Mouse (Mus musculus) spleen, adult 2 months (tissue): ENCODE data around the gene Tmem150b. TPM values are rescaled to one million over a fixed set of nuclear protein-coding genes. Genes with fewer than 3 reads are reported as not detected.

Source experiments
- DNase-seq, 2 experiments: peaks; one replicate each; pipeline versions ENCODE4 v3.0.0 to v3.0.0-alpha.2; 2012 to 2021; ENCODE audit warnings: low spot score in 2 of 2, low read depth in 1 of 2
- H3K27ac ChIP-seq: fragments of 200-500 bp; 2 replicates; pipeline ENCODE4 v1.5.1; 2012; ENCODE audit warnings: low read length, inconsistent platforms; ENCODE audit not compliant: insufficient read depth
- H3K27me3 ChIP-seq: fragments of 200-500 bp; 2 replicates; pipeline ENCODE4 v1.6.1; 2012; ENCODE audit warnings: mild to moderate bottlenecking, moderate library complexity, low read length, inconsistent platforms; ENCODE audit not compliant: control insufficient read depth, insufficient read depth
- H3K36me3 ChIP-seq: fragments of 200-500 bp; 2 replicates; pipeline ENCODE4 v1.6.1; 2012; ENCODE audit warnings: mild to moderate bottlenecking, low read length, inconsistent platforms; ENCODE audit not compliant: control insufficient read depth, insufficient read depth
- H3K4me1 ChIP-seq: fragments of 200-500 bp; 2 replicates; pipeline ENCODE4 v1.6.1; 2011; ENCODE audit warnings: inconsistent platforms; ENCODE audit not compliant: control insufficient read depth, insufficient read depth, insufficient read length
- H3K4me3 ChIP-seq: fragments of 200-500 bp; 2 replicates; pipeline ENCODE4 v1.5.1; 2011; ENCODE audit warnings: mild to moderate bottlenecking, inconsistent platforms; ENCODE audit not compliant: insufficient read depth, insufficient read length; ENCODE audit errors: extremely low read depth
- CTCF ChIP-seq: fragments of 200-500 bp; IDR thresholded peaks from 2 replicates; pipeline ENCODE4 v1.5.1; 2011; ENCODE audit warnings: mild to moderate bottlenecking, inconsistent platforms; ENCODE audit not compliant: insufficient read depth, insufficient read length, insufficient replicate concordance; ENCODE audit errors: extremely low read depth
- POLR2A ChIP-seq: fragments of 200-500 bp; IDR thresholded peaks from 2 replicates; pipeline ENCODE4 v1.6.1; 2011; ENCODE audit warnings: low read depth, low read length, inconsistent platforms
- WGBS: fragments of 180-500 bp; shearing (Covaris S2); methylation state at CpG from one replicate; pipeline ENCODE4 v1.1.7; 2018; 5-methylcytosine and 5-hydroxymethylcytosine counted together
- polyA plus RNA-seq: library from polyadenylated mRNA; depleted of rRNA; stranded (reverse); fragments of >200 nt; gene quantifications from 2 replicates; pipeline ENCODE4 v1.2.3, GENCODE M21; 2012; rRNA removed

The Tmem150b gene
- polyA plus RNA-seq, result 3.8 and 3.9 TPM in 2 replicates

DNA sequence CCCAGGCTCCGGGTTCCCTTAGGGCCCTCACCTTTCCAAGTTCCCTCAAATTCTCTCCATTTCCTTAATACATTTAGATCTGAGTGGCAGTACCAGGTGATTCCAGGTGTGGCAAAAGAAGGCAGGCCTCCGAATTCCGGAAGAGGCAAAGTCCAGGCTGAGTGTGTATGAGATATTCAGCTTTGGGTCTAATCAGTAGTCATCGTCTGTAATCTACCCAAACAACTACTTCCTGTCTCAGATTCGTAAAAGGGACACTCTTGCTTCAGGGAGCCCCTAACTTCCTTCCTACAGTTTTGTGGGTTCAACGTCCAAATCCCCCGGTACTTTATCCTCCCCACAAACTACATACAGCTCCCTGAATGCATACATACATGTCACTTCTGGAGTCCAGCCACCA, at the start of gene Tmem150b:
Tmem150b (minus strand) TSS at position 81 of the 400 bp plus-strand sequence.
- H3K27me3 ChIP-seq, result no peaks in the 10 kb centered on the region
- TF ChIP-seq POLR2A (no peak), CTCF (no peak)
- peak within 1 kb of the TSS; percentile 49; the same call in 1 of the 2 replicates for H3K4me3 ChIP-seq
- peaks cover 5% of the 10 kb centered on the region; the same call in 1 of the 2 replicates for H3K4me1 ChIP-seq
- DNase-seq, result no peak
- H3K27ac ChIP-seq, result peak within 1 kb of the TSS; percentile 48
- WGBS, result 7% methylated on average over 7 of the region's 7 CpGs
- no peaks in the 10 kb centered on the region for H3K36me3 ChIP-seq

- no peaks in the 10 kb centered on the region for H3K36me3 ChIP-seq
- no peaks in the 10 kb centered on the region for H3K4me1 ChIP-seq
- WGBS, result 75% methylated on average over 5 of the region's 5 CpGs
- no peak within 1 kb of the TSS for H3K4me3 ChIP-seq
- no peak for TF ChIP-seq POLR2A
- no peak for TF ChIP-seq CTCF
- no peak within 1 kb of the TSS for H3K27ac ChIP-seq
- DNase-seq, result no peak
- peaks cover 4% of the 10 kb centered on the region for H3K27me3 ChIP-seq
These were observed 46.2 kb upstream of the Tmem150b start, which contains the start of gene Fam71e2 for GRCm38 (mm10) chr7:4771202-4771601. Gene Fam71e2 (minus strand): TSS chr7:4771302.

DNA sequence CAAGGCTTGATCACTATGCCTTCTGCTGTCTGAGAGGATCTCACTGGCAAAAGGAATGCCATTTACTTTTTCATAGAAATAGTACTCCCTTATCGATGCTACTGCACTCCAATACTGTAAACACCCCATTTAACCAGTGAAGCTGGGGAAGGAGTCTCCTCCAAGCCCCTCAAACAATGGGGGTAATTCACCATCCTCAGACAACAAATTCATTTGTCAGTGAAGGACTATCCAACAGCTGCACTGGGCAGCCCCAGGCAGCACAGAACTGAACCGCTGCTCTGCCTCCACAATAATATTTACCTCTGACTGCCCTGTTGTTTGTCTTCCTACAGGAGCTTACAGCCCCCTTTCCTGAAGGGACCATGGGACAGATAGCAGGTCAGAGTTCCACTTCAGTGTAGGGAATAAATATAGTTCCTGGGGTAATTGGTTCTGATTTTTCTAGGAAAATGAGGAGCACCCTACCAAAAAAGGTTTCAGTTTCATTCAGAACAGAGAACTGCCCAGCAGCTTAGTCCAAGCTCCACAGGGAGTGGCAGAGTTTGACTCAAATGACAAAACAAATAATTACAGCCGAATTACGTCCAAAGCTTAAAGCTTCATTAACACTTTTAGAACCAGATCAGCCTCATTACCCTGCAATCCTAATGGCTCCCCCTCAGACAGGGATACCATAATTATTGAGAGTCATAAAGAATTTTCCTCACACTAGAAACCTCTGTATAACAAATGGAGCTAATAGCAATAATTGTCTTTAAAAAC, 40.1 kb upstream of the Tmem150b start:
- Histone ChIP-seq H3K4me1 (no peaks in the 10 kb centered on the region), H3K4me3 (no peak overlapping the region), H3K27ac (no peak overlapping the region), H3K27me3 (no peaks in the 10 kb centered on the region), H3K36me3 (no peaks in the 10 kb centered on the region)
- WGBS, result 49% methylated on average over 4 of the region's 4 CpGs
- TF ChIP-seq CTCF, result no peak
- no peak for TF ChIP-seq POLR2A
- DNase-seq, result no peak

GRCm38 (mm10) chr7:4759670-4760069, 34.6 kb upstream of the Tmem150b start:
- H3K4me3 ChIP-seq, result no peak overlapping the region
- WGBS, result 55% methylated on average over 1 of the region's 1 CpGs
- no peaks in the 10 kb centered on the region for H3K36me3 ChIP-seq
- no peak overlapping the region for H3K27ac ChIP-seq
- H3K27me3 ChIP-seq, result no peaks in the 10 kb centered on the region
- H3K4me1 ChIP-seq, result no peaks in the 10 kb centered on the region; the same call in 1 of the 2 replicates
- DNase-seq, result no peak
- TF ChIP-seq POLR2A (no peak), CTCF (no peak)

- Histone ChIP-seq H3K4me1 (peaks cover 4% of the 10 kb centered on the region), H3K4me3 (peak within 1 kb of the TSS; percentile 45), H3K36me3 (no peaks in the 10 kb centered on the region), H3K27ac (no peak within 1 kb of the TSS), H3K27me3 (peaks cover 1% of the 10 kb centered on the region; the same call in 1 of the 2 replicates)
- 9% methylated on average over 24 of the region's 24 CpGs for WGBS
- TF ChIP-seq POLR2A (no peak), CTCF (no peak)
- DNase-seq, result peak in 1 of 2 experiments; percentile 59
These were observed 27.9 kb upstream of the Tmem150b start, which contains the start of gene Cox6b2 for GRCm38 (mm10) chr7:4752821-4753570. Gene Cox6b2 (minus strand): TSS chr7:4753094.

- Histone ChIP-seq H3K4me3 (peak overlapping the region; percentile 45), H3K27ac (no peak overlapping the region), H3K27me3 (peaks cover 1% of the 10 kb centered on the region; the same call in 1 of the 2 replicates), H3K4me1 (peaks cover 4% of the 10 kb centered on the region), H3K36me3 (no peaks in the 10 kb centered on the region)
- TF ChIP-seq POLR2A (no peak), CTCF (no peak)
- 5% methylated on average over 30 of the region's 30 CpGs for WGBS
- no peak for DNase-seq
These were observed 27.1 kb upstream of the Tmem150b start for GRCm38 (mm10) chr7:4751971-4752820.
